Mouse (Mus musculus): ENCODE data around the gene Cel. TPM values are rescaled to one million over a fixed set of nuclear protein-coding genes. Genes with fewer than 3 reads are reported as not detected.
A peak's percentile ranks its signal among the peaks of the same experiment; 100 is the strongest.

Gene Cel
- total and polyA plus RNA-seq, 3 experiments, result not detected

- dilution Hi-C loops (cut with MboI; ENCODE audit: extremely low pct_ligation_motif_present, extremely low pct_unique_long_range_greater_than_20kb, low sequenced_read_pairs) (no loop called here), in situ Hi-C loops (cut with MboI; ENCODE audit: low pct_ligation_motif_present, low pct_unique_long_range_greater_than_20kb, low sequenced_read_pairs) (no loop called here)
- TF ChIP-seq HCFC1 (IDR thresholded peaks at IDR 0.05; ENCODE audit: low read depth, low read length) (no peak), BHLHE40 (IDR thresholded peaks at IDR 0.05; ENCODE audit: low read depth, low read length) (0 out of 2 replicates have a peak, but pooled peaks have one; percentile 25), MXI1 (IDR thresholded peaks at IDR 0.05; ENCODE audit: low read depth, low read length) (peak; percentile 30; the same call in 1 of the 2 replicates), NRF1 (IDR thresholded peaks at IDR 0.05; ENCODE audit: low read depth, low read length) (peak; percentile 57), POLR2A (IDR thresholded peaks at IDR 0.05; ENCODE audit: low read depth, low read length) (peak; percentile 50; the same call in 1 of the 2 replicates), ELF1 (IDR thresholded peaks at IDR 0.05; ENCODE audit: low read depth, low read length) (no peak), RCOR1 (conservative IDR thresholded peaks at IDR 0.05; ENCODE audit: low read depth, low read length) (no peak), SIN3A (IDR thresholded peaks at IDR 0.05; ENCODE audit: low read length) (0 out of 2 replicates have a peak, but pooled peaks have one; percentile 37), MAZ (IDR thresholded peaks at IDR 0.05; ENCODE audit: low read depth, low read length) (no peak)
- Histone ChIP-seq H3K4me2 (ENCODE audit: insufficient read depth, low read depth, poor library complexity, severe bottlenecking) (peak overlapping the region; percentile 67), H3K36me3 (replicated peaks in 1 of 2; ENCODE audit: control insufficient read depth in 1 of 2, insufficient read depth in 1 of 2, low read length in 1 of 2) (no peaks in the 10 kb centered on the region), H3K79me2 (replicated peaks; ENCODE audit: control insufficient read depth, extremely low read depth, insufficient read depth, poor library complexity, severe bottlenecking) (no peaks in the 10 kb centered on the region), H3K9me3 (replicated peaks; ENCODE audit: low read length) (no peaks in the 10 kb centered on the region), H3K27ac (ENCODE audit: insufficient read depth, low read depth) (no peak overlapping the region), H3K9ac (ENCODE audit: insufficient read depth, low read depth) (peak overlapping the region; percentile 45), H3K4me3 (replicated peaks in 1 of 3; ENCODE audit: low read depth in 2 of 3, low read length in 2 of 3, poor library complexity in 1 of 3) (peak overlapping the region; percentile 32 to 70 (median 55)), H3K27me3 (replicated peaks) (peaks cover 4% of the 10 kb centered on the region), H3K4me1 (ENCODE audit: control insufficient read depth in 1 of 2, insufficient read depth in 2 of 2) (peaks cover 37 to 88% of the 10 kb centered on the region in 2 experiments)
- DNase-seq (ENCODE audit: extremely low read depth), result peak; percentile 74
Observed at GRCm38 (mm10) chr2:28532938-28533771, 30.0 kb downstream of the Cel start.

DNA sequence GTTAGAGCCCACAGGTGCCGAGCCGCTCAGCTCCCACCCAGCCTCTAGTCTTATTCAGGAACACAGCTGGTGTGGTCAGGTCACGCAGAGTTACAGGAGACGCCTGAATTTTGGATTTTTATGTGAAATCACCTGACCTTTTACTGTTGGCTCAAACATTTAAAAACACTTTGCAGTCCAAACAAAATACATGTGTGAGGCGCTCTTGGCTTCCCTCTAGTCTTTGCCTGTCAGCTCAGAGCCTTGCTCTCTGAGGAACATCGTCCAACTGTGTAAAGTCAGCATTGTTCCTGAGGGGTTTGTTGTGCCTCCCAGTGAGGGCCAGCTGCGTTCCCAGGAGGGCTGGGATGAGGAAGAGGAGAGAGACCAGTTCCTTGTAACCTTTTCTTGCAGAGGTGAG, 32.9 kb downstream of the Cel start:
- H3K9me3 ChIP-seq (replicated peaks; ENCODE audit: low read length), result no peaks in the 10 kb centered on the region
- dilution Hi-C loops (cut with MboI; ENCODE audit: extremely low pct_ligation_motif_present, extremely low pct_unique_long_range_greater_than_20kb, low sequenced_read_pairs), result no loop called here
- H3K27me3 ChIP-seq (replicated peaks), result peaks cover 4% of the 10 kb centered on the region
- no peak overlapping the region for H3K27ac ChIP-seq (ENCODE audit: insufficient read depth, low read depth)
- no peak overlapping the region for H3K4me2 ChIP-seq (ENCODE audit: insufficient read depth, low read depth, poor library complexity, severe bottlenecking)
- DNase-seq (ENCODE audit: extremely low read depth), result no peak
- H3K79me2 ChIP-seq (replicated peaks; ENCODE audit: control insufficient read depth, extremely low read depth, insufficient read depth, poor library complexity, severe bottlenecking), result no peaks in the 10 kb centered on the region
- TF ChIP-seq POLR2AphosphoS2 (IDR thresholded peaks at IDR 0.05; ENCODE audit: low read depth, low read length), result no peak
- TF ChIP-seq ZMIZ1 (IDR thresholded peaks at IDR 0.05; ENCODE audit: low read depth, low read length), result no peak
- TF ChIP-seq HCFC1 (IDR thresholded peaks at IDR 0.05; ENCODE audit: low read depth, low read length), result no peak
- TF ChIP-seq JUND (conservative IDR thresholded peaks at IDR 0.05; ENCODE audit: low read depth, low read length), result no peak
- TF ChIP-seq NELFE (IDR thresholded peaks at IDR 0.05; ENCODE audit: low read depth, low read length), result no peak
- TF ChIP-seq MAX (IDR thresholded peaks at IDR 0.05; ENCODE audit: low read length), result no peak
- no peak for TF ChIP-seq PAX5 (IDR thresholded peaks at IDR 0.05; ENCODE audit: low read length)
- no peak for TF ChIP-seq CHD1 (IDR thresholded peaks at IDR 0.05; ENCODE audit: low read depth, low read length)
- no peak for TF ChIP-seq NRF1 (IDR thresholded peaks at IDR 0.05; ENCODE audit: low read depth, low read length)
- TF ChIP-seq MAFK (IDR thresholded peaks at IDR 0.05; ENCODE audit: insufficient replicate concordance, low read length), result no peak
- no peak for TF ChIP-seq TBP (conservative IDR thresholded peaks at IDR 0.05; ENCODE audit: low read depth, low read length)
- no peak for TF ChIP-seq E2F4 (IDR thresholded peaks at IDR 0.05; ENCODE audit: insufficient replicate concordance, low read depth, low read length)
- TF ChIP-seq MXI1 (IDR thresholded peaks at IDR 0.05; ENCODE audit: low read depth, low read length), result no peak
- no peak for TF ChIP-seq MAZ (IDR thresholded peaks at IDR 0.05; ENCODE audit: low read depth, low read length)
- no peak for TF ChIP-seq BHLHE40 (IDR thresholded peaks at IDR 0.05; ENCODE audit: low read depth, low read length)
- TF ChIP-seq TCF12 (IDR thresholded peaks at IDR 0.05; ENCODE audit: low read depth, low read length), result no peak
- TF ChIP-seq ZKSCAN1 (IDR thresholded peaks at IDR 0.05; ENCODE audit: borderline replicate concordance, low read depth, low read length), result no peak
- no peak for TF ChIP-seq JUN (IDR thresholded peaks at IDR 0.05; ENCODE audit: insufficient read depth, low read depth, low read length)
- no peak for TF ChIP-seq GABPA (IDR thresholded peaks at IDR 0.05; ENCODE audit: insufficient replicate concordance, low read depth, low read length)
- no peak for TF ChIP-seq CHD2 (IDR thresholded peaks at IDR 0.05; ENCODE audit: low read length)
- H3K4me3 ChIP-seq (replicated peaks in 1 of 3; ENCODE audit: low read depth in 2 of 3, low read length in 2 of 3, poor library complexity in 1 of 3), result no peak overlapping the region
- H3K4me1 ChIP-seq (ENCODE audit: control insufficient read depth in 1 of 2, insufficient read depth in 2 of 2), result peaks cover 46 to 87% of the 10 kb centered on the region in 2 experiments
- in situ Hi-C loops (cut with MboI; ENCODE audit: low pct_ligation_motif_present, low pct_unique_long_range_greater_than_20kb, low sequenced_read_pairs), result no loop called here
- peaks cover 0 to 2% of the 10 kb centered on the region in 2 experiments for H3K36me3 ChIP-seq (replicated peaks in 1 of 2; ENCODE audit: control insufficient read depth in 1 of 2, insufficient read depth in 1 of 2, low read length in 1 of 2)
- no peak overlapping the region for H3K9ac ChIP-seq (ENCODE audit: insufficient read depth, low read depth)

Data from CH12.LX (cell line).